20 mouse cellular contexts compared by ENCODE assay signal in the genomic region with DNA sequence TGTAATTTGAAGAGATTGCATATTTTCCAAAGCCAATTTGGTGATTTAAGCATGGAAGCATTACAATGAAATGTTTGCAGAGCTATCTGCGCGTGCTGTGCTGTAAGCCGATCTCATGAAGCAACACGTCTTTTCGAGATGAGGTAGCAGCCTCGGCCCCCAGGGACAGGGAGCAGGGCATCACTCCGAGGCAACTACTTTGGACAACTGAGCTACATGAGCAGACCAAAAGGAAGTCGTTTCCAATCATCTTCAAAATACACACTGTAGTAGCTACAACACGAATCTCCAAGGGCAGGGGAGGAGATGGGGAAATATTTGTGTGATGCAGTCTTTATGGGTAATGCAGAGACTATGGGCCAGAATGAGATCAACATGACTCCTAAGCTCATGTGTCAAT. TPM values are rescaled to one million over a fixed set of nuclear protein-coding genes. Genes with fewer than 3 reads are reported as not detected.
DNase-seq lines count a peak whose midpoint lies in the region; ATAC-seq and TF ChIP-seq lines count a peak whose summit lies in the region.
"Had no signal": no experiment of that assay in that cellular context is flagged by ENCODE, and none has a peak within 500 bp of the region (broad histone marks: within the 10 kb centered on the region; RNA-seq: fewer than 3 reads in every experiment).

No protein-coding gene starts in this region.

- no peak overlapping the region for H3K9ac ChIP-seq in midbrain, embryonic 11.5 days (ENCODE audit: low read length)
- no peak overlapping the region for H3K9ac ChIP-seq in midbrain, postnatal 0 days (replicated peaks; ENCODE audit: low read length, poor library complexity, severe bottlenecking)
- H3K9ac ChIP-seq in embryonic facial prominence, embryonic 13.5 days: no peak overlapping the region
- no peak overlapping the region for H3K9ac ChIP-seq in intestine, embryonic 16.5 days (ENCODE audit: low read depth, low read length)
- H3K9ac ChIP-seq: embryonic facial prominence, embryonic 12.5 days; forebrain, embryonic 12.5 days; heart, embryonic 15.5 days; neural tube, embryonic 12.5 days had no signal

- H3K36me3 ChIP-seq in midbrain, embryonic 11.5 days (ENCODE audit: control insufficient read depth, insufficient read depth, low read length): no peaks in the 10 kb centered on the region
- H3K36me3 ChIP-seq in midbrain, postnatal 0 days (ENCODE audit: insufficient read depth, low read length): no peaks in the 10 kb centered on the region
- H3K36me3 ChIP-seq in embryonic facial prominence, embryonic 13.5 days: no peaks in the 10 kb centered on the region
- no peaks in the 10 kb centered on the region for H3K36me3 ChIP-seq in intestine, embryonic 16.5 days (ENCODE audit: control insufficient read depth, insufficient read depth, low read length)
- H3K36me3 ChIP-seq: embryonic facial prominence, embryonic 12.5 days; forebrain, embryonic 12.5 days; heart, embryonic 15.5 days; neural tube, embryonic 12.5 days had no signal

- peak; percentile 59 for DNase-seq in midbrain, embryonic 11.5 days (ENCODE audit: low spot score, missing footprints)
- no peak for DNase-seq in midbrain, postnatal 0 days (ENCODE audit: low spot score)
- DNase-seq in gastrocnemius, postnatal 14 days: peak; percentile 59
- DNase-seq in cerebellum, adult 8-10 months: no peak
- DNase-seq in spleen, postnatal 4 days (ENCODE audit: low spot score in 2 of 2): no peak
- DNase-seq: cerebellum, adult 11 months; cerebellum, postnatal 36 days; kidney, adult 18-20 months; kidney, postnatal 36 days; spleen, adult 18-20 months; thymus, postnatal 4 days had no signal

- no peak overlapping the region for H3K4me2 ChIP-seq in midbrain, embryonic 11.5 days
- H3K4me2 ChIP-seq in midbrain, postnatal 0 days (ENCODE audit: low read depth, low read length, poor library complexity, severe bottlenecking): no peak overlapping the region
- peak overlapping the region; percentile 9; the same call in 1 of the 2 replicates for H3K4me2 ChIP-seq in embryonic facial prominence, embryonic 13.5 days
- H3K4me2 ChIP-seq in intestine, embryonic 16.5 days (ENCODE audit: low read depth, low read length): no peak overlapping the region
- H3K4me2 ChIP-seq: embryonic facial prominence, embryonic 12.5 days; forebrain, embryonic 12.5 days; heart, embryonic 15.5 days; neural tube, embryonic 12.5 days had no signal

- 83% methylated on average over 9 of the region's 9 CpGs for WGBS in midbrain, embryonic 11.5 days
- 82% methylated on average over 9 of the region's 9 CpGs for WGBS in midbrain, postnatal 0 days
- 30% methylated on average over 9 of the region's 9 CpGs for WGBS in embryonic facial prominence, embryonic 13.5 days
- WGBS in intestine, embryonic 16.5 days: 82% methylated on average over 9 of the region's 9 CpGs

- no peak overlapping the region for H3K27ac ChIP-seq in midbrain, embryonic 11.5 days (ENCODE audit: low read depth, low read length)
- no peak overlapping the region for H3K27ac ChIP-seq in midbrain, postnatal 0 days (ENCODE audit: low read depth, low read length)
- H3K27ac ChIP-seq in embryonic facial prominence, embryonic 13.5 days: peak overlapping the region; percentile 66; the same call in 1 of the 2 replicates
- no peak overlapping the region for H3K27ac ChIP-seq in intestine, embryonic 16.5 days (ENCODE audit: low read length)
- H3K27ac ChIP-seq: embryonic facial prominence, embryonic 12.5 days; forebrain, embryonic 12.5 days; heart, embryonic 15.5 days; neural tube, embryonic 12.5 days had no signal

- no peaks in the 10 kb centered on the region for H3K4me1 ChIP-seq in midbrain, embryonic 11.5 days (ENCODE audit: control insufficient read depth, insufficient read depth, low read length)
- no peaks in the 10 kb centered on the region for H3K4me1 ChIP-seq in midbrain, postnatal 0 days (ENCODE audit: insufficient read depth, low read length)
- peaks cover 6% of the 10 kb centered on the region for H3K4me1 ChIP-seq in embryonic facial prominence, embryonic 13.5 days
- no peaks in the 10 kb centered on the region for H3K4me1 ChIP-seq in intestine, embryonic 16.5 days (ENCODE audit: control insufficient read depth, insufficient read depth, low read length)
- H3K4me1 ChIP-seq: embryonic facial prominence, embryonic 12.5 days; forebrain, embryonic 12.5 days; heart, embryonic 15.5 days; neural tube, embryonic 12.5 days had no signal

- no peaks in the 10 kb centered on the region for H3K27me3 ChIP-seq in midbrain, embryonic 11.5 days (ENCODE audit: control insufficient read depth, insufficient read depth, low read length)
- no peaks in the 10 kb centered on the region for H3K27me3 ChIP-seq in midbrain, postnatal 0 days (ENCODE audit: insufficient read depth, low read length)
- no peaks in the 10 kb centered on the region for H3K27me3 ChIP-seq in embryonic facial prominence, embryonic 13.5 days
- H3K27me3 ChIP-seq in intestine, embryonic 16.5 days (replicated peaks; ENCODE audit: control insufficient read depth, insufficient read depth, low read length): no peaks in the 10 kb centered on the region
- H3K27me3 ChIP-seq: embryonic facial prominence, embryonic 12.5 days; forebrain, embryonic 12.5 days; heart, embryonic 15.5 days; neural tube, embryonic 12.5 days had no signal

- no peak overlapping the region for H3K4me3 ChIP-seq in midbrain, embryonic 11.5 days (ENCODE audit: low read depth, low read length)
- no peak overlapping the region for H3K4me3 ChIP-seq in midbrain, postnatal 0 days (ENCODE audit: low read depth, low read length)
- H3K4me3 ChIP-seq in embryonic facial prominence, embryonic 13.5 days: no peak overlapping the region
- H3K4me3 ChIP-seq in intestine, embryonic 16.5 days (ENCODE audit: low read length): no peak overlapping the region
- H3K4me3 ChIP-seq: embryonic facial prominence, embryonic 12.5 days; forebrain, embryonic 12.5 days; heart, embryonic 15.5 days; neural tube, embryonic 12.5 days had no signal

- no peak for ATAC-seq in midbrain, embryonic 11.5 days (ENCODE audit: low FRiP score)
- ATAC-seq in midbrain, postnatal 0 days (ENCODE audit: low FRiP score): no peak
- ATAC-seq in embryonic facial prominence, embryonic 13.5 days (ENCODE audit: insufficient number of reproducible peaks, insufficient read depth, low FRiP score, low TSS enrichment, low read depth): no peak
- ATAC-seq in intestine, embryonic 16.5 days: no peak
- ATAC-seq: activated CD4-positive, CD25-positive, alpha-beta regulatory T cell, adult 4 months; hindbrain, embryonic 16.5 days; midbrain, embryonic 16.5 days had no signal

- no peak for TF ChIP-seq CTCF in midbrain, postnatal 0 days (IDR thresholded peaks at IDR 0.05)

- no peaks in the 10 kb centered on the region for H3K9me3 ChIP-seq in midbrain, embryonic 11.5 days (ENCODE audit: control insufficient read depth, low read length)
- no peaks in the 10 kb centered on the region for H3K9me3 ChIP-seq in midbrain, postnatal 0 days (ENCODE audit: low read length)
- H3K9me3 ChIP-seq in embryonic facial prominence, embryonic 13.5 days: no peaks in the 10 kb centered on the region
- H3K9me3 ChIP-seq in intestine, embryonic 16.5 days (ENCODE audit: control insufficient read depth, low read length): 0 out of 2 replicates have a peak, but pooled peaks cover 3% of the 10 kb centered on the region
- H3K9me3 ChIP-seq: embryonic facial prominence, embryonic 12.5 days; heart, embryonic 15.5 days; neural tube, embryonic 12.5 days had no signal

- intact Hi-C loops in gastrocnemius, postnatal 14 days (cut with DNase I; ENCODE audit: low total_unique reads): no loop called here

RNA-seq across cellular contexts. Expression of gene Smurf2, which starts 9.9 kb away (rescaled TPM):
- 20.6 and 21.4 TPM in 2 replicates for polyA plus RNA-seq in midbrain, embryonic 11.5 days (2014; fragmentation: Nextera tagmentation; extraction: Ambion mirVana)
- total RNA-seq in midbrain, postnatal 0 days (2014; rRNA removed): 33.9 and 41.3 TPM in 2 replicates
- polyA plus RNA-seq in midbrain, postnatal 0 days (2015; fragmentation: Nextera tagmentation; extraction: Ambion mirVana): 7.8 TPM in 2 replicates
- polyA plus RNA-seq in embryonic facial prominence, embryonic 13.5 days (2015; fragmentation: Nextera tagmentation; extraction: Ambion mirVana): 16.5 and 16.8 TPM in 2 replicates
- total RNA-seq in gastrocnemius, postnatal 14 days (2021): 10 to 100 TPM; 20.8 to 21.7 TPM
- polyA plus RNA-seq in intestine, embryonic 16.5 days (2015; fragmentation: Nextera tagmentation; extraction: Ambion mirVana): 8.7 and 9.4 TPM in 2 replicates

Comparison
In these comparisons a context has a peak if more than half of its experiments do, and no peak if none do; other contexts are left out.
1. DNase-seq: peak in midbrain, embryonic 11.5 days (single experiment) and gastrocnemius, postnatal 14 days (single experiment); none in midbrain, postnatal 0 days (single experiment), cerebellum, adult 8-10 months (single experiment) and spleen, postnatal 4 days (0 of 2).